In genomic region chr15:6714819-6715218, GRCm38 (mm10) we compare ENCODE assay signal across 12 mouse cellular contexts. TPM values are rescaled to one million over a fixed set of nuclear protein-coding genes. Genes with fewer than 3 reads are reported as not detected.
DNase-seq lines count a peak whose midpoint lies in the region; ATAC-seq and TF ChIP-seq lines count a peak whose summit lies in the region.
"Had no signal": no experiment of that assay in that cellular context is flagged by ENCODE, and none has a peak within 500 bp of the region (broad histone marks: within the 10 kb centered on the region; RNA-seq: fewer than 3 reads in every experiment).

No protein-coding gene starts in this region.

- no peak overlapping the region for H3K9ac ChIP-seq in heart, embryonic 15.5 days
- peak overlapping the region; percentile 41 for H3K9ac ChIP-seq in liver, embryonic 16.5 days (ENCODE audit: low read depth, low read length)
- H3K9ac ChIP-seq: limb, embryonic 12.5 days; neural tube, embryonic 13.5 days had no signal

- H3K4me1 ChIP-seq in heart, embryonic 15.5 days (replicated peaks): peaks cover 44% of the 10 kb centered on the region
- peaks cover 23% of the 10 kb centered on the region for H3K4me1 ChIP-seq in embryonic fibroblast, embryonic 13.5 days (ENCODE audit: control insufficient read depth, insufficient read depth, low read length)
- H3K4me1 ChIP-seq in liver, embryonic 16.5 days (ENCODE audit: control insufficient read depth, low read depth, low read length): peaks cover 43% of the 10 kb centered on the region

- peak overlapping the region; percentile 43 for H3K4me2 ChIP-seq in heart, embryonic 15.5 days
- H3K4me2 ChIP-seq in liver, embryonic 16.5 days (ENCODE audit: low read depth, low read length): peak overlapping the region; percentile 41
- H3K4me2 ChIP-seq: limb, embryonic 12.5 days; neural tube, embryonic 13.5 days had no signal

- H3K4me3 ChIP-seq in heart, embryonic 15.5 days: peak overlapping the region; percentile 12
- H3K4me3 ChIP-seq in embryonic fibroblast, embryonic 13.5 days (ENCODE audit: insufficient read depth, low read length): no peak overlapping the region
- peak overlapping the region; percentile 17; the same call in 1 of the 2 replicates for H3K4me3 ChIP-seq in liver, embryonic 16.5 days (ENCODE audit: low read depth, low read length)
- H3K4me3 ChIP-seq: limb, embryonic 12.5 days; neural tube, embryonic 13.5 days had no signal

- no peak for TF ChIP-seq CTCF in embryonic fibroblast, embryonic 13.5 days (IDR thresholded peaks at IDR 0.05; ENCODE audit: borderline replicate concordance, insufficient read depth, low read length)

- peak; percentile 74 for ATAC-seq in heart, embryonic 15.5 days (replicated peaks; ENCODE audit: insufficient number of reproducible peaks, insufficient read depth, low FRiP score, low read depth)
- ATAC-seq in liver, embryonic 16.5 days (ENCODE audit: low read depth): peak; percentile 76
- ATAC-seq: inflammation-experienced regulatory T-cells, adult 6 months had no signal

- DNase-seq in heart, adult 8-10 months (ENCODE audit: low spot score): no peak
- peak; percentile 23 for DNase-seq in ES-CJ7 (ENCODE audit: low read depth, low spot score)
- DNase-seq in spleen, adult 12 weeks (ENCODE audit: low spot score): no peak
- no peak for DNase-seq in frontal cortex, adult 2 months (ENCODE audit: extremely low spot score in 1 of 2, low spot score in 1 of 2)
- DNase-seq: cerebellum, adult 8-10 months had no signal

- H3K9me3 ChIP-seq in heart, embryonic 15.5 days (replicated peaks): no peaks in the 10 kb centered on the region
- H3K9me3 ChIP-seq in liver, embryonic 16.5 days (replicated peaks; ENCODE audit: control insufficient read depth, low read length): no peaks in the 10 kb centered on the region; the same call in 1 of the 2 replicates
- H3K9me3 ChIP-seq: neural tube, embryonic 13.5 days had no signal

- no peaks in the 10 kb centered on the region for H3K36me3 ChIP-seq in heart, embryonic 15.5 days
- peaks cover 1% of the 10 kb centered on the region; the same call in 1 of the 2 replicates for H3K36me3 ChIP-seq in liver, embryonic 16.5 days (ENCODE audit: control insufficient read depth, insufficient read depth)

- no peak for TF ChIP-seq POLR2A in embryonic fibroblast, embryonic 13.5 days (IDR thresholded peaks at IDR 0.05; ENCODE audit: low read depth, low read length)

- H3K27ac ChIP-seq in heart, embryonic 15.5 days: peak overlapping the region; percentile 36
- H3K27ac ChIP-seq in embryonic fibroblast, embryonic 13.5 days (ENCODE audit: insufficient read depth, low read length): peak overlapping the region; percentile 47
- peak overlapping the region; percentile 69 for H3K27ac ChIP-seq in liver, embryonic 16.5 days (ENCODE audit: low read length)
- H3K27ac ChIP-seq: limb, embryonic 12.5 days; macrophage; neural tube, embryonic 13.5 days had no signal

- no peaks in the 10 kb centered on the region for H3K27me3 ChIP-seq in heart, embryonic 15.5 days
- H3K27me3 ChIP-seq in liver, embryonic 16.5 days (ENCODE audit: control insufficient read depth, insufficient read depth, low read depth, low read length): no peaks in the 10 kb centered on the region
- H3K27me3 ChIP-seq: limb, embryonic 12.5 days; neural tube, embryonic 13.5 days had no signal

- 25% methylated on average over 7 of the region's 7 CpGs for WGBS in heart, embryonic 15.5 days
- WGBS in liver, embryonic 16.5 days (ENCODE audit: insufficient replicate concordance): 29% methylated on average over 7 of the region's 7 CpGs

RNA-seq across cellular contexts. Expression of gene Rictor, which starts 6.6 kb away (rescaled TPM):
- 28.1 and 29.7 TPM in 2 replicates for polyA plus RNA-seq in heart, embryonic 15.5 days (2015; fragmentation: Nextera tagmentation; extraction: Ambion mirVana)
- total RNA-seq in heart, adult 8-10 months (2022): 10 to 100 TPM; 10.3 to 12.8 (median 11.7) TPM
- polyA plus RNA-seq in embryonic fibroblast, embryonic 13.5 days (2011; ENCODE audit: insufficient read length, low read depth, missing spikeins): 46.7 and 66.7 TPM in 2 replicates
- 21.2 and 21.5 TPM in 2 replicates for polyA plus RNA-seq in liver, embryonic 16.5 days (2015; fragmentation: Nextera tagmentation; extraction: Ambion mirVana)
- polyA plus RNA-seq in frontal cortex, adult 2 months (2012; rRNA removed): 17.1 and 18.6 TPM in 2 replicates
